Mouse (Mus musculus): Measurements from ENCODE around the gene Mtx3. TPM values are rescaled to one million over a fixed set of nuclear protein-coding genes. Genes with fewer than 3 reads are reported as not detected.

Mtx3 gene
- polyA plus RNA-seq, 2 experiments from 2014 or later = 3.5 to 4.0 TPM

DNA sequence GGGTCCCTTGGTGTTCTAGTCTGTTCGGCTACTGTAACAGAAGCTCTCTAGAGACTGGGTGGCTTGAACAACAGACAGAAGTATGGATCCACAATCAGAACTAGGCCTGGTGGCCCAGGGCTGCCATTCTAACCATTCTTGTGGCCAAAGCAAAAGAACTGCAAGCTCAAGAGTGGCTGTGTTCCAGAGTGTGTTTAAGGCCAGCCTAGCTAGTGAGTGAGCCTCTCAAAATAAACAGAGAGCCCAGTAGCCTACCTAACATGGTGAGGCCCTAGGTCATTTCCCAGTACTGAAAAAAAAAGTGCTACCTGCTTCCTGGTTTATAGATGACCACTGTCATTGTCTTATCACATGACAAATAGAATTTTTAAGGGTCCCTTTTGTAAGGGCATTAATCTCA is 39.6 kb downstream of the Mtx3 start:
- no peak for ATAC-seq

DNA sequence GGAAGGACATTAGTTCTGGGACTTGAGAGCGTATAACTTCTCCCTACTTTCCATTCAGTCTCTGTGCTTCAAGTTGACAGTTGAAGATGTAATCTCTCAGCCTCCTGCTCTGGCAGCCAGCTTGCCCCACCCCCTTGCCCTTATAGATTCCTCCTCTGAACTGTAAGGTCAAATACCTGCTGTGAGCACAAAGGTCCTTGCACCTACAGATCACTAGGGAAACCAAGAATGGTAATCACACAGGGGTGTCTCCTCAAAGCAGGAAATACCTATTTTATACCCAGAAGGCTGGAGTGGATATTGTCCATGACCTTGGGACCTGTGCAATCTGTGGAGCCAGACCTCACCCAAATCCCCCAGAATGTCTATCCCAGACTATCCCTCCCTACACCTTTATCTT is 40.4 kb downstream of the Mtx3 start:
- ATAC-seq = no peak

DNA sequence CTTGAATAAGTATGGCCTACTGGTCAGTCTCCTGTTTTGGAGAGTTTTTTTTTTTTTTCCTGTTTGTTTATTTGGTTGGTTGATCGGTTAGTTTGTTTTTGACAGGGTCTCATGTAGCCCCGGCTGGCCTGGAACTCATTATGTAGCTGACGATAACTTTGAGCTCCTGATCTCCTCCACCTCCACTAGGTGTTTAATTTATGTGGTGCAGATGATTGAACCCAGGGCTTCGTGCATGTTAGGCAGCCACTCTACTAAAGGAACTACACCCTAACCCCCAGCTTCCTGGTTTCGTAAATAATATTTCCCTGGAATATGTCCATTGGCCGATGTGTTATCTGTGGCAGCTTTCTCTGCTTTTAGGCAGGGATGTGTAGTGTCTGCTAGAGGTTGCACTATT is 54.5 kb downstream of the Mtx3 start:
- no peak for ATAC-seq

DNA sequence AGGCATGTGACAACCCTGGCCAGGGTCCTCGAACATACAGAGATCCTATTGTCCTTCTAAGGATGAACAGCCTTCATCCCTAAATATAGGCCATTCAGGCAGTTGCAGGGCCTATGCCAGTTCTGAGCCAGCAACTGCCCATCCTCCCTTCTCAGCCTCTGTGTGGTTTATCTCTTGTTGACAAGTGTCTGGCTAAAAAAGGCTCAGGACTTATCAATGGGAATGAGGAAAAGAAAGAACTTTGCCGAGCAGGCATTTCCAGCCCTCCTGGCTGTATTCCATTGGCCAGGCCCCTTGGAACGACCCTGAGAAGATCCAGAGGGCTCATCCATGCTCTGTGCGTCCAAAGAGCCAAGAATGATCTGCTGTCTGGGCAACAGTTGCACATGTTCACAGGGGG is 58.7 kb downstream of the Mtx3 start:
- ATAC-seq = no peak

DNA sequence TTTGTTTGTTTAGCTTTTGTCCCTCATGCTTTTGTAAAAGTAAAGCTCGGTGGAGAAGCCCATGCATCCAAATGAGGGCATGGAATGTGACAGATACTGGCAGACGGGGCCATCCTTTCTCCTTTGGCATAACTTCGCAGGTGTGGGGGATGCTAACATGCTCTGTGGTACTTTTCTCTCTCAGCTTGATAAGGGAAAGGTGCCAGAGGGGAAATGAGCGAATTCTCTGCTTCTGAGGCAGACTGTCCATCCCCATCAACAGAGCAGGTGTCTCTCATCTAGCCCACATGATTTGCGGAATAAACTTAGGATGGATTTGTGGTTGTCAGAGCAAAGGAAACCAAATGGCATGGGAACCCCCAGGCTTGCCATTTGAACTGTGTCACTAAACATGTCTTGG is 61.4 kb downstream of the Mtx3 start:
- no peak for ATAC-seq

DNA sequence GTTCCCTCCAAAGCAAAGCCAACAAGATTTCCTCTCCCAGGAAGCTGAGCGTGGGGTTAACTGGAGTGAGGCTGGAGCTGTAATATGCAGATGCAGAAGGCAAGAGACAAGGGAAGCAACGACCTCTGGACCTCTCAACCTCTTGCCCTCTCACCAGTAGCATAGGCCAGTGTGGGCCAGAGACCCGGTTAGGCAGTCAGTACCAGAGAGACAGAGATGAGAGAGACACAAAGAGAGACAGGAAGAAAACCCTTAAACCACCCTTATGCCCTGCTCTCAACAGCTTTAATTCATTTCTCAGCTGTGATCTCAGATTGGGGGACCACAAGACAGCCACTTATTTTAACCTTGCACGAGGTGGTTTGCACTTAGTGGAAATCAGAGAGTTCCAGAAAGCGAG is 62.8 kb downstream of the Mtx3 start:
- no peak for ATAC-seq

Other genes starting within 250 kb of the Mtx3 start
- 10 to 100 TPM in 1 of 2 experiments, 1 to 10 TPM in 1; 9.2 to 10.6 TPM for gene Serinc5, start 233.7 kb upstream of the Mtx3 start, polyA plus RNA-seq (2017; shearing (Covaris generic))
- not detected for gene Thbs4, start 49.9 kb upstream of the Mtx3 start, polyA plus RNA-seq (2017; shearing (Covaris generic))